Mouse (Mus musculus): Measurements from ENCODE around the gene Slc35b2.

Slc35b2 gene

GRCm38 (mm10) chr17:45584096-45584896, 20.6 kb downstream of the Slc35b2 start:
- 35% methylated on average over 12 of the region's 12 CpGs for WGBS

GRCm38 (mm10) chr17:45584939-45585678, 21.4 kb downstream of the Slc35b2 start:
- WGBS, result 34% methylated on average over 14 of the region's 14 CpGs

- WGBS, result 69% methylated on average over 23 of the region's 23 CpGs
These were observed 22.2 kb downstream of the Slc35b2 start for GRCm38 (mm10) chr17:45585725-45586448.

- WGBS, result 96% methylated on average over 3 of the region's 3 CpGs
These were observed 22.8 kb downstream of the Slc35b2 start for GRCm38 (mm10) chr17:45586449-45586837.

- WGBS, result 97% methylated on average over 7 of the region's 7 CpGs
These were observed 24.7 kb downstream of the Slc35b2 start for GRCm38 (mm10) chr17:45588370-45588769.

- 97% methylated on average over 7 of the region's 7 CpGs for WGBS
These were observed 25.6 kb downstream of the Slc35b2 start for GRCm38 (mm10) chr17:45589236-45589635.

- WGBS, result 92% methylated on average over 8 of the region's 8 CpGs
These were observed 26.2 kb downstream of the Slc35b2 start for GRCm38 (mm10) chr17:45589844-45590243.

- 92% methylated on average over 6 of the region's 6 CpGs for WGBS
These were observed 26.7 kb downstream of the Slc35b2 start for GRCm38 (mm10) chr17:45590410-45590809.

- WGBS, result 43% methylated on average over 16 of the region's 16 CpGs
These were observed 28.3 kb downstream of the Slc35b2 start for GRCm38 (mm10) chr17:45591701-45592605.

GRCm38 (mm10) chr17:45592606-45593431, 29.1 kb downstream of the Slc35b2 start:
- 47% methylated on average over 8 of the region's 8 CpGs for WGBS

GRCm38 (mm10) chr17:45593479-45593878, 29.8 kb downstream of the Slc35b2 start:
- 79% methylated on average over 8 of the region's 8 CpGs for WGBS

GRCm38 (mm10) chr17:45594195-45594594, 30.5 kb downstream of the Slc35b2 start:
- 76% methylated on average over 8 of the region's 8 CpGs for WGBS

- 4% methylated on average over 57 of the region's 58 CpGs for WGBS
These were observed 31.4 kb downstream of the Slc35b2 start for GRCm38 (mm10) chr17:45594881-45595735.

GRCm38 (mm10) chr17:45595736-45596390, 32.2 kb downstream of the Slc35b2 start:
- WGBS, result 11% methylated on average over 23 of the region's 23 CpGs

- WGBS, result 22% methylated on average over 11 of the region's 11 CpGs
These were observed 33.1 kb downstream of the Slc35b2 start for GRCm38 (mm10) chr17:45596631-45597396.

GRCm38 (mm10) chr17:45597787-45598186, 34.1 kb downstream of the Slc35b2 start:
- WGBS, result 46% methylated on average over 3 of the region's 3 CpGs

GRCm38 (mm10) chr17:45598376-45598775, 34.7 kb downstream of the Slc35b2 start:
- 98% methylated on average over 2 of the region's 2 CpGs for WGBS

GRCm38 (mm10) chr17:45598891-45599290, 35.2 kb downstream of the Slc35b2 start:
- WGBS, result 50% methylated on average over 3 of the region's 3 CpGs
